Mouse (Mus musculus): ENCODE data around the gene Rbx1. TPM values are rescaled to one million over a fixed set of nuclear protein-coding genes. Genes with fewer than 3 reads are reported as not detected.
A peak's percentile ranks its signal among the peaks of the same experiment; 100 is the strongest.

Rbx1 gene
- polyA plus RNA-seq, 1 experiment = 17.7 TPM

GRCm38 (mm10) chr15:81511601-81512261 lies 45.6 kb downstream of the Rbx1 start:
- H3K4me3 ChIP-seq (ENCODE audit: low read depth, low read length) = peak overlapping the region; percentile 55
- 5% methylated on average over 21 of the region's 21 CpGs for WGBS
- no peaks in the 10 kb centered on the region for H3K27me3 ChIP-seq (ENCODE audit: control insufficient read depth, insufficient read depth, low read length)
- peaks cover 10% of the 10 kb centered on the region; the same call in 1 of the 2 replicates for H3K4me1 ChIP-seq (ENCODE audit: control insufficient read depth, insufficient read depth, insufficient read length, low read length)
- H3K36me3 ChIP-seq (ENCODE audit: control insufficient read depth, insufficient read depth, low read length) = no peaks in the 10 kb centered on the region
- TF ChIP-seq POLR2A (IDR thresholded peaks at IDR 0.05; ENCODE audit: low read depth, low read length) (peak; percentile 49), CTCF (IDR thresholded peaks at IDR 0.05; ENCODE audit: extremely low read depth, insufficient read length, insufficient replicate concordance, low read depth, low read length) (0 out of 2 replicates have a peak, but pooled peaks have one; percentile 9)
- peak overlapping the region; percentile 77 for H3K27ac ChIP-seq (ENCODE audit: insufficient read depth, low read depth, low read length)

- Histone ChIP-seq H3K27me3 (ENCODE audit: control insufficient read depth, insufficient read depth, low read length) (no peaks in the 10 kb centered on the region), H3K4me1 (ENCODE audit: control insufficient read depth, insufficient read depth, insufficient read length, low read length) (peaks cover 10% of the 10 kb centered on the region; the same call in 1 of the 2 replicates), H3K27ac (ENCODE audit: insufficient read depth, low read depth, low read length) (peak overlapping the region; percentile 64), H3K4me3 (ENCODE audit: low read depth, low read length) (peak overlapping the region; percentile 36), H3K36me3 (ENCODE audit: control insufficient read depth, insufficient read depth, low read length) (no peaks in the 10 kb centered on the region)
- 4% methylated on average over 18 of the region's 18 CpGs for WGBS
- TF ChIP-seq POLR2A (IDR thresholded peaks at IDR 0.05; ENCODE audit: low read depth, low read length) = 0 out of 2 replicates have a peak, but pooled peaks have one; percentile 42
- TF ChIP-seq CTCF (IDR thresholded peaks at IDR 0.05; ENCODE audit: extremely low read depth, insufficient read length, insufficient replicate concordance, low read depth, low read length) = peak; percentile 82
These were observed 48.2 kb downstream of the Rbx1 start for GRCm38 (mm10) chr15:81514111-81514971.

- Histone ChIP-seq H3K4me3 (ENCODE audit: low read depth, low read length) (no peak overlapping the region), H3K27me3 (ENCODE audit: control insufficient read depth, insufficient read depth, low read length) (no peaks in the 10 kb centered on the region), H3K4me1 (ENCODE audit: control insufficient read depth, insufficient read depth, insufficient read length, low read length) (peaks cover 10% of the 10 kb centered on the region; the same call in 1 of the 2 replicates), H3K27ac (ENCODE audit: insufficient read depth, low read depth, low read length) (peak overlapping the region; percentile 64; the same call in 1 of the 2 replicates), H3K36me3 (ENCODE audit: control insufficient read depth, insufficient read depth, low read length) (no peaks in the 10 kb centered on the region)
- TF ChIP-seq CTCF (IDR thresholded peaks at IDR 0.05; ENCODE audit: extremely low read depth, insufficient read length, insufficient replicate concordance, low read depth, low read length) (no peak), POLR2A (IDR thresholded peaks at IDR 0.05; ENCODE audit: low read depth, low read length) (no peak)
- WGBS = 56% methylated on average over 3 of the region's 3 CpGs
These were observed 49.1 kb downstream of the Rbx1 start for GRCm38 (mm10) chr15:81515221-81515620.

GRCm38 (mm10) chr15:81518031-81518430 lies 51.9 kb downstream of the Rbx1 start:
- H3K27me3 ChIP-seq (ENCODE audit: control insufficient read depth, insufficient read depth, low read length) = no peaks in the 10 kb centered on the region
- H3K27ac ChIP-seq (ENCODE audit: insufficient read depth, low read depth, low read length) = no peak overlapping the region
- no peaks in the 10 kb centered on the region for H3K36me3 ChIP-seq (ENCODE audit: control insufficient read depth, insufficient read depth, low read length)
- 70% methylated on average over 6 of the region's 6 CpGs for WGBS
- peaks cover 8% of the 10 kb centered on the region; the same call in 1 of the 2 replicates for H3K4me1 ChIP-seq (ENCODE audit: control insufficient read depth, insufficient read depth, insufficient read length, low read length)
- no peak for TF ChIP-seq POLR2A (IDR thresholded peaks at IDR 0.05; ENCODE audit: low read depth, low read length)
- H3K4me3 ChIP-seq (ENCODE audit: low read depth, low read length) = no peak overlapping the region

- no peaks in the 10 kb centered on the region for H3K27me3 ChIP-seq (ENCODE audit: control insufficient read depth, insufficient read depth, low read length)
- H3K4me1 ChIP-seq (ENCODE audit: control insufficient read depth, insufficient read depth, insufficient read length, low read length) = peaks cover 6% of the 10 kb centered on the region; the same call in 1 of the 2 replicates
- TF ChIP-seq POLR2A (IDR thresholded peaks at IDR 0.05; ENCODE audit: low read depth, low read length) = no peak
- TF ChIP-seq CTCF (IDR thresholded peaks at IDR 0.05; ENCODE audit: extremely low read depth, insufficient read length, insufficient replicate concordance, low read depth, low read length) = no peak
- WGBS = 83% methylated on average over 5 of the region's 5 CpGs
- H3K4me3 ChIP-seq (ENCODE audit: low read depth, low read length) = no peak overlapping the region
- H3K27ac ChIP-seq (ENCODE audit: insufficient read depth, low read depth, low read length) = no peak overlapping the region
- no peaks in the 10 kb centered on the region for H3K36me3 ChIP-seq (ENCODE audit: control insufficient read depth, insufficient read depth, low read length)
These were observed 52.7 kb downstream of the Rbx1 start for GRCm38 (mm10) chr15:81518761-81519160.

- Histone ChIP-seq H3K4me1 (ENCODE audit: control insufficient read depth, insufficient read depth, insufficient read length, low read length) (no peaks in the 10 kb centered on the region), H3K27ac (ENCODE audit: insufficient read depth, low read depth, low read length) (peak overlapping the region; percentile 99), H3K4me3 (ENCODE audit: low read depth, low read length) (peak overlapping the region; percentile 69), H3K27me3 (ENCODE audit: control insufficient read depth, insufficient read depth, low read length) (no peaks in the 10 kb centered on the region), H3K36me3 (ENCODE audit: control insufficient read depth, insufficient read depth, low read length) (no peaks in the 10 kb centered on the region)
- WGBS = under 1% methylated on average over 38 of the region's 38 CpGs
- TF ChIP-seq CTCF (IDR thresholded peaks at IDR 0.05; ENCODE audit: extremely low read depth, insufficient read length, insufficient replicate concordance, low read depth, low read length) (no peak), POLR2A (IDR thresholded peaks at IDR 0.05; ENCODE audit: low read depth, low read length) (peak; percentile 72)
These were observed 56.1 kb downstream of the Rbx1 start for GRCm38 (mm10) chr15:81522036-81522751.
